Mouse (Mus musculus): Measurements from ENCODE around the gene Dars. TPM values are rescaled to one million over a fixed set of nuclear protein-coding genes. Genes with fewer than 3 reads are reported as not detected.
"Not testable (repeated sequence)": the region's sequence is repeated elsewhere in the genome, so short reads cannot be mapped to it uniquely, and the experiment has no call there.

Gene Dars
- polyA plus RNA-seq, 1 experiment from 2014 or later: 164 TPM

DNA sequence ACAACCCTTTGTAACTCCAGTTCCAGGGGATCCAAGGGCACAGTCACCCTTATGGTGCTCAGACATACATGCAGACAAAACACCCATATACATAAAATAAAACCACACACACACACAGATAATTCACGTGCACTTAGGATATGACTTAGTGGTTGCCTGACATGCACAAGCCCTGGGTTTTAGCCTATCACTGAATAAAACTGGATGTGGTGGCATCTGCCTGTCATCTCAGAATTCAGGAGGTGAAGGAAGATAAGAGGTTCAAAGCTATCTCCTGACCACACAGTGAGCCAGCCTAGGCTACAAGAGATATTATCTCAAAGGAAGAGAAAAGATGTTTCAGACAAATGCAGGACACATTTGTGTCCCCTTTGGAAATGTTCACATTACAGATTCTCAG, 90.0 kb downstream of the Dars start:
- WGBS: 93% methylated on average over 1 of the region's 1 CpGs
- no peak for ATAC-seq (ENCODE audit: low FRiP score)
- Histone ChIP-seq H3K4me3 (replicated peaks) (no peak overlapping the region), H3K9ac (no peak overlapping the region), H3K4me1 (no peaks in the 10 kb centered on the region), H3K36me3 (replicated peaks) (peaks cover 49% of the 10 kb centered on the region), H3K9me3 (no peaks in the 10 kb centered on the region), H3K27ac (no peak overlapping the region), H3K27me3 (no peaks in the 10 kb centered on the region), H3K4me2 (no peak overlapping the region)

GRCm38 (mm10) chr1:128324776-128325175, 92.4 kb downstream of the Dars start:
- no peak for ATAC-seq (ENCODE audit: low FRiP score)
- no peak overlapping the region for H3K4me3 ChIP-seq (replicated peaks)
- H3K9ac ChIP-seq: no peak overlapping the region
- peaks cover 26% of the 10 kb centered on the region for H3K36me3 ChIP-seq (replicated peaks)
- no peaks in the 10 kb centered on the region for H3K27me3 ChIP-seq
- no peaks in the 10 kb centered on the region for H3K9me3 ChIP-seq
- no peak overlapping the region for H3K27ac ChIP-seq
- 81% methylated on average over 2 of the region's 2 CpGs for WGBS
- H3K4me1 ChIP-seq: no peaks in the 10 kb centered on the region
- H3K4me2 ChIP-seq: no peak overlapping the region

DNA sequence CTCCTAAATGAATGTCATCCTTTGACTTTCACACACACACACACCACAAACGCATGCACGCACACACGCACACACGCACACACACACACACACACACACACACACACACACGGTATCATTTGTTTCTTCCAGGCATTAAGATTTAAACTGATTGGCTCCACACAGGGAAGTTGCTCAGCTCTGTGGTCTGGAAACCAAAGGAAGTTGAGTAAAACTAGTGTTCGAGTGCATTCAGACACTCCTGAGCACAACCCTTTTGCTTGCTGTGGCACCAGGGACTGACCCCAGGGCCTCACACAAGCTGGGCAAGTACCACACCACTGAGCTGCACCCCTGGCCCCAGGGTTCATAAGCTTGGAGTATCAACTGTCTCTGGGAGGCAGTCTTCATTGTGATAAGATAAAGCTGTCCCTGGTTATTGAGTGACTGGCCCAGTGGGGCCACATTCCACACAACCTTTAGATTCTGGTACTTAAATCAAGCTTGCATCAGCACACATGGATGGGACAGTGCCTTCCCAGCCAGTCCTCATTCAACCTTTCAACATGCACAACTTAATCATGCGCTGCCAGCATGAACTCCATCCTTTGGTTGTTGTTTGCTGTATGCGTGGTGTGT, 94.0 kb downstream of the Dars start:
- Histone ChIP-seq H3K9ac (no peak overlapping the region), H3K4me2 (no peak overlapping the region), H3K36me3 (replicated peaks) (peaks cover 18% of the 10 kb centered on the region), H3K27ac (no peak overlapping the region), H3K4me1 (no peaks in the 10 kb centered on the region), H3K9me3 (no peaks in the 10 kb centered on the region), H3K27me3 (no peaks in the 10 kb centered on the region), H3K4me3 (replicated peaks) (no peak overlapping the region)
- no peak for ATAC-seq (ENCODE audit: low FRiP score)
- WGBS: 94% methylated on average over 8 of the region's 8 CpGs

DNA sequence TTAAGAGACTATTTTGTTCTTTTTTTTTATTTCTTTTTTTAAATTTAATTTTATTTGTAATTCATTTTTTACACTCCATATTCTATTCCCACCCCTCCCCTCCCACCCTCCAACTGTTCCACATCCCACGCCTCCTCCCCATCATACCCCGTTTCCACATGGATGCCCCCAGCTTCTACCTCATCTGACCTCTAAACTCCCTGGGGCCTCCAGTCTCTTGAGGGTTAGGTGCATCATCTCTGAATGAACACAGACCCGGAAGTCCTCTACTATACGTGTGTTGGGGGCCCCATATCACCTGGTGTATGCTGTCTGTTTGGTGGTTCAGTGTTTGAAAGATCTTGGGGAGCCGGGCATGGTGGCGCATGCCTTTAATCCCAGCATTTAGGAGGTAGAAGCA, 97.9 kb downstream of the Dars start:
- not testable (repeated sequence) for H3K4me3 ChIP-seq (replicated peaks); ATAC-seq (ENCODE audit: low FRiP score); H3K36me3 ChIP-seq (replicated peaks); H3K27ac ChIP-seq; H3K27me3 ChIP-seq; H3K4me2 ChIP-seq; H3K9me3 ChIP-seq; H3K4me1 ChIP-seq; H3K9ac ChIP-seq
- 88% methylated on average over 6 of the region's 6 CpGs for WGBS

GRCm38 (mm10) chr1:128314665-128315064, 102.5 kb downstream of the Dars start:
- H3K27me3 ChIP-seq: no peaks in the 10 kb centered on the region
- H3K36me3 ChIP-seq (replicated peaks): no peaks in the 10 kb centered on the region; the same call in 1 of the 2 replicates
- no peak overlapping the region for H3K4me2 ChIP-seq
- no peak overlapping the region for H3K9ac ChIP-seq
- H3K9me3 ChIP-seq: no peaks in the 10 kb centered on the region
- H3K4me3 ChIP-seq (replicated peaks): no peak overlapping the region
- no peaks in the 10 kb centered on the region for H3K4me1 ChIP-seq
- no peak overlapping the region for H3K27ac ChIP-seq
- ATAC-seq (ENCODE audit: low FRiP score): no peak
- 78% methylated on average over 4 of the region's 4 CpGs for WGBS

Other genes with a start within 250 kb of the Dars start
- 74.5 and 79.6 TPM in 2 replicates for gene Ubxn4, start 173.4 kb downstream of the Dars start, polyA plus RNA-seq (2016; fragmentation: Nextera tagmentation; extraction: Ambion mirVana)
- 0.13 and 0.24 TPM in 2 replicates for gene Lct, start 89.0 kb downstream of the Dars start, polyA plus RNA-seq (2016; fragmentation: Nextera tagmentation; extraction: Ambion mirVana)
- gene Mcm6, start 57.7 kb downstream of the Dars start, polyA plus RNA-seq (2016; fragmentation: Nextera tagmentation; extraction: Ambion mirVana): 256 and 263 TPM in 2 replicates
- 9.5 and 10.1 TPM in 2 replicates for gene Cxcr4, start 174.9 kb upstream of the Dars start, polyA plus RNA-seq (2016; fragmentation: Nextera tagmentation; extraction: Ambion mirVana)

Measured in forebrain, embryonic 12.5 days (tissue).